Mouse (Mus musculus) limb, embryonic 14.5 days (tissue): ENCODE measurements around the gene Cstf2t. TPM values are rescaled to one million over a fixed set of nuclear protein-coding genes. Genes with fewer than 3 reads are reported as not detected.

Experiments used
- ATAC-seq: fragments of 200-750 bp; cut with Nextera tagmentation; 2 replicates; pipeline ENCODE4 v1.8.0; 2017; ENCODE audit warnings: low read depth, moderate number of reproducible peaks, moderate TSS enrichment; ENCODE audit not compliant: low FRiP score
- DNase-seq: peaks from one replicate; pipeline ENCODE4 v3.0.0-alpha.2; 2015; ENCODE audit warnings: low spot score
- H3K27ac ChIP-seq: fragments of 300-500 bp; sonication (generic); replicated peaks from 2 replicates; pipeline ENCODE4 v1.5.1; 2014; ENCODE audit warnings: low read depth, mild to moderate bottlenecking, low read length, moderate library complexity, mixed read lengths
- H3K27me3 ChIP-seq: fragments of 300-500 bp; sonication (generic); 2 replicates; pipeline ENCODE4 v1.6.1; 2014; ENCODE audit warnings: low read length, mixed read lengths; ENCODE audit not compliant: control insufficient read depth, insufficient read depth
- H3K36me3 ChIP-seq: fragments of 300-500 bp; sonication (generic); 2 replicates; pipeline ENCODE4 v1.6.1; 2014; ENCODE audit warnings: mild to moderate bottlenecking, low read length, moderate library complexity, mixed read lengths; ENCODE audit not compliant: control insufficient read depth, insufficient read depth
- H3K4me1 ChIP-seq: fragments of 300-500 bp; sonication (generic); 2 replicates; pipeline ENCODE4 v1.6.1; 2014; ENCODE audit warnings: antibody characterized with exemption, low read length, mixed read lengths; ENCODE audit not compliant: control insufficient read depth, insufficient read depth
- H3K4me2 ChIP-seq: fragments of 300-500 bp; sonication (generic); replicated peaks from 2 replicates; pipeline ENCODE4 v1.6.1; 2014; ENCODE audit warnings: low read depth, mild to moderate bottlenecking, low read length, moderate library complexity; ENCODE audit not compliant: severe bottlenecking
- H3K4me3 ChIP-seq: fragments of 300-500 bp; sonication (generic); replicated peaks from 2 replicates; pipeline ENCODE4 v1.5.1; 2014; ENCODE audit warnings: low read length
- H3K9ac ChIP-seq: fragments of 300-500 bp; sonication (generic); 2 replicates; pipeline ENCODE4 v1.6.1; 2014; ENCODE audit warnings: mild to moderate bottlenecking, low read depth, low read length, moderate library complexity; ENCODE audit not compliant: severe bottlenecking
- H3K9me3 ChIP-seq: fragments of 300-500 bp; sonication (generic); 2 replicates; pipeline ENCODE4 v1.6.1; 2016; ENCODE audit warnings: low read length; ENCODE audit not compliant: control insufficient read depth
- POLR2A ChIP-seq: fragments of 200-500 bp; IDR thresholded peaks from 2 replicates; pipeline ENCODE4 v1.8.0; 2012; ENCODE audit warnings: inconsistent platforms, mild to moderate bottlenecking, moderate library complexity, borderline replicate concordance; ENCODE audit not compliant: insufficient read depth, insufficient read length; ENCODE audit errors: extremely low read depth
- WGBS: fragments of 180-500 bp; shearing (Covaris S2); extraction: QIAGEN DNeasy Blood & Tissue Kit; methylation state at CpG from one replicate; pipeline ENCODE4 v1.1.7; 2014; 5-methylcytosine and 5-hydroxymethylcytosine counted together
- polyA plus RNA-seq, 2 experiments: library from polyadenylated mRNA; depleted of rRNA in 1 of 2; stranded (reverse) in 1 of 2; unstranded in 1 of 2; fragments of >200 nt; fragmentation: Nextera tagmentation in 1 of 2; extraction: Ambion mirVana in 1 of 2; gene quantifications; 2 replicates each; pipeline versions ENCODE4 v1.2.1 to v1.2.3; 2012 to 2014

Cstf2t gene
- polyA plus RNA-seq, 2 experiments: 24.0 to 35.2 TPM

GRCm38 (mm10) chr19:31082226-31082625 lies 411 bp upstream of the Cstf2t start:
- 21% methylated on average over 7 of the region's 7 CpGs for WGBS
- no peak for ATAC-seq
- no peak for TF ChIP-seq POLR2A

GRCm38 (mm10) chr19:31083761-31084160 lies 1.1 kb downstream of the Cstf2t start:
- Histone ChIP-seq H3K27me3 (no peaks in the 10 kb centered on the region), H3K27ac (no peak overlapping the region), H3K36me3 (peaks cover 31% of the 10 kb centered on the region), H3K4me1 (peaks cover 4% of the 10 kb centered on the region), H3K4me2 (peak overlapping the region; percentile 88), H3K9ac (no peak overlapping the region), H3K4me3 (peak overlapping the region; percentile 68), H3K9me3 (peaks cover 13% of the 10 kb centered on the region)
- no peak for TF ChIP-seq POLR2A
- ATAC-seq: no peak
- DNase-seq: no peak
- 95% methylated on average over 8 of the region's 8 CpGs for WGBS

More at GRCm38 (mm10) chr19:31082226-31082625, 411 bp upstream of the Cstf2t start:
- Histone ChIP-seq H3K4me3 (peak overlapping the region; percentile 68), H3K36me3 (peaks cover 28% of the 10 kb centered on the region), H3K4me1 (peaks cover 4% of the 10 kb centered on the region), H3K9me3 (peaks cover 13% of the 10 kb centered on the region), H3K4me2 (peak overlapping the region; percentile 64), H3K27ac (peak overlapping the region; percentile 55; the same call in 1 of the 2 replicates), H3K27me3 (no peaks in the 10 kb centered on the region), H3K9ac (0 out of 2 replicates have a peak overlapping the region, but pooled peaks have one; percentile 38)
- no peak for DNase-seq

GRCm38 (mm10) chr19:31097857-31098256 lies 15.2 kb downstream of the Cstf2t start:
- Histone ChIP-seq H3K9ac (no peak overlapping the region), H3K4me1 (no peaks in the 10 kb centered on the region; the same call in 1 of the 2 replicates), H3K27me3 (no peaks in the 10 kb centered on the region), H3K36me3 (no peaks in the 10 kb centered on the region), H3K4me2 (no peak overlapping the region), H3K9me3 (no peaks in the 10 kb centered on the region), H3K4me3 (no peak overlapping the region), H3K27ac (no peak overlapping the region)
- WGBS: 47% methylated on average over 3 of the region's 3 CpGs
- no peak for DNase-seq
- TF ChIP-seq POLR2A: no peak
- ATAC-seq: no peak

GRCm38 (mm10) chr19:31099369-31099768 lies 16.7 kb downstream of the Cstf2t start:
- TF ChIP-seq POLR2A: no peak
- Histone ChIP-seq H3K9ac (no peak overlapping the region), H3K27ac (no peak overlapping the region), H3K4me3 (no peak overlapping the region), H3K36me3 (no peaks in the 10 kb centered on the region), H3K9me3 (no peaks in the 10 kb centered on the region), H3K27me3 (no peaks in the 10 kb centered on the region), H3K4me1 (no peaks in the 10 kb centered on the region; the same call in 1 of the 2 replicates), H3K4me2 (no peak overlapping the region)
- 86% methylated on average over 3 of the region's 3 CpGs for WGBS
- ATAC-seq (no peak), DNase-seq (no peak)

GRCm38 (mm10) chr19:31104764-31105163 lies 22.1 kb downstream of the Cstf2t start:
- H3K4me3 ChIP-seq: no peak overlapping the region
- DNase-seq (no peak), ATAC-seq (no peak)
- no peaks in the 10 kb centered on the region for H3K36me3 ChIP-seq
- TF ChIP-seq POLR2A: no peak
- H3K4me1 ChIP-seq: no peaks in the 10 kb centered on the region
- no peak overlapping the region for H3K27ac ChIP-seq
- no peaks in the 10 kb centered on the region for H3K27me3 ChIP-seq
- no peaks in the 10 kb centered on the region for H3K9me3 ChIP-seq
- H3K9ac ChIP-seq: no peak overlapping the region
- no peak overlapping the region for H3K4me2 ChIP-seq
- 73% methylated on average over 6 of the region's 6 CpGs for WGBS

GRCm38 (mm10) chr19:31106036-31106435 lies 23.4 kb downstream of the Cstf2t start:
- H3K4me2 ChIP-seq: no peak overlapping the region
- WGBS: 44% methylated on average over 3 of the region's 3 CpGs
- H3K9ac ChIP-seq: no peak overlapping the region
- no peaks in the 10 kb centered on the region for H3K27me3 ChIP-seq
- TF ChIP-seq POLR2A: no peak
- H3K9me3 ChIP-seq: no peaks in the 10 kb centered on the region
- DNase-seq (no peak), ATAC-seq (no peak)
- H3K27ac ChIP-seq: no peak overlapping the region
- H3K4me1 ChIP-seq: no peaks in the 10 kb centered on the region
- no peaks in the 10 kb centered on the region for H3K36me3 ChIP-seq
- no peak overlapping the region for H3K4me3 ChIP-seq
